Mouse (Mus musculus) cerebellum, adult 2 months (tissue): ENCODE measurements around the gene Vps35l. TPM values are rescaled to one million over a fixed set of nuclear protein-coding genes. Genes with fewer than 3 reads are reported as not detected.

Experiments
- DNase-seq, 2 experiments: peaks; one replicate each; pipeline ENCODE4 v3.0.0; 2021
- H3K27ac ChIP-seq: fragments of 200-500 bp; 2 replicates; pipeline ENCODE4 v1.5.1; 2012; ENCODE audit warnings: low read length, control low read depth, inconsistent platforms; ENCODE audit not compliant: insufficient read depth
- H3K27me3 ChIP-seq: fragments of 200-500 bp; 2 replicates; pipeline ENCODE4 v1.6.1; 2012; ENCODE audit warnings: inconsistent platforms, mild to moderate bottlenecking, low read length, moderate library complexity; ENCODE audit not compliant: control insufficient read depth, insufficient read depth
- H3K4me1 ChIP-seq: fragments of 200-500 bp; 2 replicates; pipeline ENCODE4 v1.6.1; 2011; ENCODE audit warnings: low read length; ENCODE audit not compliant: control insufficient read depth, insufficient read depth
- H3K4me3 ChIP-seq: fragments of 200-500 bp; replicated peaks from 2 replicates; pipeline ENCODE3; 2011; ENCODE audit warnings: mild to moderate bottlenecking, low read depth, low read length, control low read depth; ENCODE audit not compliant: insufficient read depth
- CTCF ChIP-seq: fragments of 200-500 bp; IDR thresholded peaks from 2 replicates; pipeline ENCODE4 v1.5.1; 2011; ENCODE audit warnings: low read depth, mild to moderate bottlenecking, control low read depth, low read length, moderate library complexity, borderline replicate concordance; ENCODE audit not compliant: insufficient read depth
- POLR2A ChIP-seq: fragments of 200-500 bp; IDR thresholded peaks from 2 replicates; pipeline ENCODE4 v1.6.1; 2011; ENCODE audit warnings: low read length, control low read depth, borderline replicate concordance; ENCODE audit not compliant: insufficient read depth
- WGBS: fragments of 180-500 bp; shearing (Covaris S2); methylation state at CpG from one replicate; pipeline ENCODE4 v1.1.7; 2018; 5-methylcytosine and 5-hydroxymethylcytosine counted together
- polyA plus RNA-seq: library from polyadenylated mRNA; depleted of rRNA; stranded (reverse); fragments of >200 nt; gene quantifications from 2 replicates; pipeline ENCODE4 v1.2.3, GENCODE M21; 2012

The Vps35l gene
- polyA plus RNA-seq, 1 experiment = 74.3 TPM

GRCm38 (mm10) chr7:118849543-118850250 lies 109.7 kb downstream of the Vps35l start:
- DNase-seq = no peak
- Histone ChIP-seq H3K27me3 (no peaks in the 10 kb centered on the region), H3K27ac (no peak overlapping the region), H3K4me3 (no peak overlapping the region), H3K4me1 (peaks cover 13% of the 10 kb centered on the region)
- 75% methylated on average over 5 of the region's 5 CpGs for WGBS
- TF ChIP-seq POLR2A (no peak), CTCF (no peak)

GRCm38 (mm10) chr7:118850676-118851290 lies 110.8 kb downstream of the Vps35l start:
- TF ChIP-seq CTCF (no peak), POLR2A (no peak)
- Histone ChIP-seq H3K27me3 (no peaks in the 10 kb centered on the region), H3K27ac (peak overlapping the region; percentile 39; the same call in 1 of the 2 replicates), H3K4me1 (peaks cover 13% of the 10 kb centered on the region), H3K4me3 (no peak overlapping the region)
- 28% methylated on average over 9 of the region's 9 CpGs for WGBS
- DNase-seq = no peak

GRCm38 (mm10) chr7:118851571-118851970 lies 111.5 kb downstream of the Vps35l start:
- WGBS = 20% methylated on average over 7 of the region's 7 CpGs
- H3K4me1 ChIP-seq = peaks cover 13% of the 10 kb centered on the region
- TF ChIP-seq POLR2A = no peak
- no peak for TF ChIP-seq CTCF
- H3K27ac ChIP-seq = no peak overlapping the region
- peak in 1 of 2 experiments; percentile 31 for DNase-seq
- no peak overlapping the region for H3K4me3 ChIP-seq
- H3K27me3 ChIP-seq = no peaks in the 10 kb centered on the region

- TF ChIP-seq POLR2A = no peak
- no peak for TF ChIP-seq CTCF
- Histone ChIP-seq H3K4me3 (no peak overlapping the region), H3K27ac (no peak overlapping the region), H3K4me1 (peaks cover 13% of the 10 kb centered on the region), H3K27me3 (no peaks in the 10 kb centered on the region)
- no peak for DNase-seq
- WGBS = 76% methylated on average over 4 of the region's 4 CpGs
These were observed 112.6 kb downstream of the Vps35l start for GRCm38 (mm10) chr7:118852611-118853010.

- 9% methylated on average over 3 of the region's 3 CpGs for WGBS
- H3K27ac ChIP-seq = no peak overlapping the region
- peak overlapping the region; percentile 79 for H3K4me3 ChIP-seq
- DNase-seq = no peak
- no peak for TF ChIP-seq CTCF
- no peak for TF ChIP-seq POLR2A
- peaks cover 13% of the 10 kb centered on the region for H3K4me1 ChIP-seq
- no peaks in the 10 kb centered on the region for H3K27me3 ChIP-seq
These were observed 114.6 kb downstream of the Vps35l start for GRCm38 (mm10) chr7:118854606-118855005.

- no peak for TF ChIP-seq CTCF
- peak; percentile 79 for TF ChIP-seq POLR2A
- peak within 1 kb of the TSS; percentile 79 for H3K4me3 ChIP-seq
- peaks cover 12% of the 10 kb centered on the region for H3K4me1 ChIP-seq
- WGBS = under 1% methylated on average over 57 of the region's 57 CpGs
- H3K27me3 ChIP-seq = no peaks in the 10 kb centered on the region
- peak within 1 kb of the TSS; percentile 17 for H3K27ac ChIP-seq
- DNase-seq = peak; percentile 91 to 92
These were observed 115.3 kb downstream of the Vps35l start, which contains the start of gene Iqck for GRCm38 (mm10) chr7:118855171-118855876. Iqck (plus strand) TSS chr7:118855752.

- no peak for DNase-seq
- H3K27me3 ChIP-seq = no peaks in the 10 kb centered on the region
- peak within 1 kb of the TSS; percentile 17 for H3K27ac ChIP-seq
- TF ChIP-seq POLR2A (no peak), CTCF (no peak)
- H3K4me1 ChIP-seq = peaks cover 6% of the 10 kb centered on the region
- WGBS = under 1% methylated on average over 46 of the region's 46 CpGs
- H3K4me3 ChIP-seq = peak within 1 kb of the TSS; percentile 79
These were observed 115.9 kb downstream of the Vps35l start, which contains the start of gene Knop1 for GRCm38 (mm10) chr7:118855877-118856304. Knop1 (minus strand) TSS chr7:118856254.
